Mouse (Mus musculus): ENCODE results near the gene Prtn3.

DNA sequence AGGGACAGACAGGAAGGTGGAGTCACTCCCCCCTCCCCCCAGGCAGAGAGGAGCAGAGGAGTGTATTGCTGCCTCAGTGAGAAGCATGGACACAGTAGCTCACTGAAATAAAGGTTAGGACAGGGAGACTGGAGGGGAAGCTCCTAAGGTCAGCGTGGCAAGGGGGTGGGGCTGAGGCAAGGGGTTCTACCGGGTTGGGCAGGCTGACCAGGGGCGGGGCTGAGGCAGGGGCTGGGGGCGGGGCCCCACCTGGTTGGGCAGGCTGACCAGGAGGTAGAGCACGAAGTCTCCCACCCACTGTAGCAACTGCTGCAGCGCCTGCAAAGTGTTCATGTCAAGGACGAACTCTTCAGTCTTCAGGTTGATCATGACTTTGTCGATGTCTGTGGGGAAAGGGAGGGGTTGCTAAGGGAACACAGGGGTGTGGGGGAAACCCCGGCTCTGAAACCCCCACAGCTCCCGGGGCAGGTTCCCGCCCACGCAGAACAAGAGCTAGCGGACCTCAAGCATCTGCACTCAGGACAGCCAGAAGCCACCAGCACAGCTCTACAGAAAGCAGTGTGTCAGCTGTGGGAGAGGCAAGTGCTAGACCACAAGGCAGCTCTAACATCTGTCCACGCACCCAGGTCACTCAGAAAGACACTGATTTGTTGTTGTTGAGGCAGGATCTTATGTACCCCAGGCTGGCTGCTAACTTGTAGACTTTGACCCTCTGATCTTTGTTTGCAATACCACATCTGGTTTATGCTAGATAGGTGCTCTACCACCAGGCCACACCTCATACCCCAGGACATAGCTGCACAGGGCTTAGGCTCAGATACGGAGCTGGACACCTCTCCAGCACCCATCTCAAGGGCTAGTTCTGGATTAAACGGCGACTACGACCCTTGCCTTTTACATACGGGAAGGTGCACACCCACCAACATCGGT, 23.3 kb downstream of the Prtn3 start:
- TF ChIP-seq POLR2A (IDR thresholded peaks at IDR 0.05; ENCODE audit: borderline replicate concordance, low read depth, low read length): no peak
- TF ChIP-seq CTCF (IDR thresholded peaks at IDR 0.05; ENCODE audit: low read depth, low read length): no peak
